Mouse (Mus musculus) mouse trophoblast stem cell (cell line): ENCODE data around the gene Map7.

Source experiments
- in situ Hi-C, 2 experiments: fragments of 300-500 bp; cut with MseI, MboI; formaldehyde crosslinking; loops; 2 replicates in 1 of 2; 3 replicates in 1 of 2; pipeline ENCODE4 v1.15.1; 2025

Map7 gene

GRCm38 (mm10) chr10:20285289-20285975 is 137.2 kb downstream of the Map7 start:
- in situ Hi-C loops = no loop called here

GRCm38 (mm10) chr10:20285994-20286836 is 137.9 kb downstream of the Map7 start:
- in situ Hi-C loops = no loop called here

- in situ Hi-C loops = no loop called here
Observed at GRCm38 (mm10) chr10:20287369-20287768, 139.1 kb downstream of the Map7 start.

GRCm38 (mm10) chr10:20290467-20290883 is 142.2 kb downstream of the Map7 start:
- in situ Hi-C loops = loop anchor here in 1 of 2 experiments (10.0 kb wide), 1 partner anchor 136 kb away; no protein-coding TSS in a partner anchor

- in situ Hi-C loops = loop anchor here in 1 of 2 experiments (10.0 kb wide), 1 partner anchor 141 kb away; no protein-coding TSS in a partner anchor
Observed at GRCm38 (mm10) chr10:20295961-20296360, 147.7 kb downstream of the Map7 start.

- in situ Hi-C loops = loop anchor here in 1 of 2 experiments (10.0 kb wide), 1 partner anchor 144 kb away; no protein-coding TSS in a partner anchor
Observed at GRCm38 (mm10) chr10:20298152-20298920, 150.1 kb downstream of the Map7 start.

GRCm38 (mm10) chr10:20299114-20299513 is 150.8 kb downstream of the Map7 start:
- in situ Hi-C loops = loop anchor here in 1 of 2 experiments (10.0 kb wide), 1 partner anchor 144 kb away; no protein-coding TSS in a partner anchor

GRCm38 (mm10) chr10:20310969-20311769 is 162.9 kb downstream of the Map7 start:
- in situ Hi-C loops = no loop called here

- in situ Hi-C loops = no loop called here
Observed at GRCm38 (mm10) chr10:20311918-20312735, 163.9 kb downstream of the Map7 start, which contains the start of gene Bclaf1. Bclaf1 (plus strand) TSS chr10:20312469.

GRCm38 (mm10) chr10:20312736-20313301 is 164.5 kb downstream of the Map7 start:
- in situ Hi-C loops = no loop called here

- in situ Hi-C loops = no loop called here
Observed at GRCm38 (mm10) chr10:20313447-20313846, 165.2 kb downstream of the Map7 start.

GRCm38 (mm10) chr10:20313941-20314340 is 165.7 kb downstream of the Map7 start:
- in situ Hi-C loops = no loop called here

- in situ Hi-C loops = no loop called here
Observed at GRCm38 (mm10) chr10:20314797-20315196, 166.5 kb downstream of the Map7 start.

GRCm38 (mm10) chr10:20317466-20317865 is 169.2 kb downstream of the Map7 start:
- in situ Hi-C loops = no loop called here

- in situ Hi-C loops = no loop called here
Observed at GRCm38 (mm10) chr10:20326226-20326625, 178.0 kb downstream of the Map7 start.
